Mouse (Mus musculus) ES-E14 (cell line): ENCODE measurements around the gene Smad9. TPM values are rescaled to one million over a fixed set of nuclear protein-coding genes. Genes with fewer than 3 reads are reported as not detected.

ENCODE experiments used
- DNase-seq: peaks from one replicate; pipeline ENCODE4 v3.0.0-alpha.2; 2013; ENCODE audit warnings: low read depth, low spot score
- H3K27ac ChIP-seq: 2 replicates; pipeline ENCODE4 v1.5.1; 2012; ENCODE audit warnings: low read depth, mild to moderate bottlenecking, low read length, moderate library complexity, mixed read lengths; ENCODE audit not compliant: poor library complexity, insufficient read depth, severe bottlenecking
- H3K36me3 ChIP-seq: 2 replicates; pipeline ENCODE4 v1.6.1; 2012; ENCODE audit warnings: mild to moderate bottlenecking, low read length, moderate library complexity, mixed read lengths; ENCODE audit not compliant: control insufficient read depth, poor library complexity, insufficient read depth, severe bottlenecking
- H3K4me1 ChIP-seq, 2 experiments: fragments of 150-350 bp in 1 of 2; sonication (generic) in 1 of 2; 2 replicates each; pipeline ENCODE4 v1.6.1; 2012; ENCODE audit warnings: low read length in 2 of 2, mild to moderate bottlenecking in 1 of 2, mixed read lengths in 1 of 2; ENCODE audit not compliant: control insufficient read depth in 2 of 2, insufficient read depth in 2 of 2, poor library complexity in 1 of 2
- H3K4me3 ChIP-seq, 2 experiments: fragments of 150-350 bp in 1 of 2; sonication (generic) in 1 of 2; 2 replicates each; pipeline ENCODE4 v1.5.1; 2012; ENCODE audit warnings: low read length in 2 of 2, low read depth in 1 of 2, mild to moderate bottlenecking in 1 of 2, mixed read lengths in 1 of 2; ENCODE audit not compliant: insufficient read depth in 1 of 2, poor library complexity in 1 of 2, severe bottlenecking in 1 of 2
- H3K9ac ChIP-seq: 2 replicates; pipeline ENCODE4 v1.6.1; 2012; ENCODE audit warnings: low read depth, mild to moderate bottlenecking, low read length, mixed read lengths; ENCODE audit not compliant: poor library complexity, insufficient read depth, severe bottlenecking
- H3K9me3 ChIP-seq: fragments of 150-350 bp; sonication (generic); 2 replicates; pipeline ENCODE4 v1.6.1; 2012; ENCODE audit warnings: low read depth, mild to moderate bottlenecking, low read length; ENCODE audit not compliant: control insufficient read depth, insufficient read depth
- CHD2 ChIP-seq: IDR thresholded peaks from 2 replicates; pipeline ENCODE4 v1.6.1; 2014; ENCODE audit warnings: mild to moderate bottlenecking, low read depth, low read length, inconsistent platforms
- HCFC1 ChIP-seq: IDR thresholded peaks from 2 replicates; pipeline ENCODE4 v1.6.1; 2012; ENCODE audit warnings: low read length, inconsistent platforms, borderline replicate concordance; ENCODE audit not compliant: insufficient read depth
- MAFK ChIP-seq: IDR thresholded peaks from 2 replicates; pipeline ENCODE4 v1.6.1; 2014; ENCODE audit warnings: mild to moderate bottlenecking, low read depth, low read length, inconsistent platforms; ENCODE audit not compliant: insufficient read depth
- ZC3H11A ChIP-seq: IDR thresholded peaks from 2 replicates; pipeline ENCODE4 v1.6.1; 2012; ENCODE audit warnings: low read depth, mild to moderate bottlenecking, inconsistent platforms, low read length, borderline replicate concordance
- ZNF384 ChIP-seq: IDR thresholded peaks from 2 replicates; pipeline ENCODE4 v1.6.1; 2012; ENCODE audit warnings: low read depth, low read length, inconsistent platforms
- in situ Hi-C, 2 experiments: fragments of 600-800 bp; cut with MboI; formaldehyde crosslinking; loops; one replicate each; pipeline ENCODE4 v1.15.1; 2025; ENCODE audit warnings: low sequenced_read_pairs in 2 of 2, inconsistent platforms in 1 of 2; ENCODE audit not compliant: unreplicated experiment in 2 of 2
- total RNA-seq: library from RNA; depleted of rRNA; stranded (reverse); fragments of 300-350 nt; gene quantifications from 2 replicates; pipeline ENCODE4 v1.2.3, GENCODE M21; 2012

Gene Smad9
- total RNA-seq, 1 experiment: 0.54 TPM

DNA sequence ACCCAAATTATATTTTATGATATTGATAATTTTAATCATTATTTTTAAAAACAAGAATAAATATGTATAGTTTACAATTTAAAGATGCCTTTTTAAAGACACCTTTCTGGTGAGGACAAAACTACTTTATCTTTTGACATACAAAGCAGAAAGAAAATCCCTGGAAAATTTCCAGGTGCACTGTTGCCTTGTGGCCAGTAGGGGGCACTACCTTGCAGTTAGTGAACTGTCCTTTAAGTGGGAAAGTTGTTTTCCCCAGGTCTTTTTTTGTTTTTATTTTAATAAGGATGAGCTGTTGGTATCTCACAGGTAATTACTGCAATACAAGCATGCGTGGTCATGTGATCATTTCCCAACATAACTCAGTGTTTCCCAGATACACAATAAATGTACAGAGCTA lies 40.4 kb downstream of the Smad9 start:
- Histone ChIP-seq H3K27ac (no peak overlapping the region), H3K4me3 (no peak overlapping the region), H3K36me3 (no peaks in the 10 kb centered on the region), H3K4me1 (peaks cover 0 to 5% of the 10 kb centered on the region in 2 experiments; a peak in 1 of 4 replicates), H3K9ac (no peak overlapping the region), H3K9me3 (no peaks in the 10 kb centered on the region)
- in situ Hi-C loops: no loop called here
- no peak for DNase-seq
- TF ChIP-seq ZNF384: no peak
- no peak for TF ChIP-seq MAFK
- TF ChIP-seq CHD2: no peak
- TF ChIP-seq HCFC1: no peak
- no peak for TF ChIP-seq ZC3H11A

DNA sequence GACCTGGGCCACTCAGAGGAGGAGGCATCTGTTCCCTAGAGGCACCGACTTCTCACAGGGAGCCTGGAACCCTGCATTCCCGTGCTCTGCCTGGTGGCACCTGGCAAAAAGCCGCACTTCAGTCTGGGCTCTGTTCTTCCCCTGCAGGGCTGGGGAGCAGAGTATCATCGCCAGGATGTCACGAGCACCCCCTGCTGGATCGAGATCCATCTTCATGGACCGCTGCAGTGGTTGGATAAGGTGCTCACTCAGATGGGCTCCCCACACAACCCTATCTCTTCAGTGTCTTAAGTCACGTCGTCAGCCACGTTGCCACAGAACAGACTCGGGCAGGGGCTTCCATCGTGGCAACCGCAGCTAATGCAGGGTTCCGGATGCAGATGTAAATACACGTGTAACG lies 41.8 kb downstream of the Smad9 start:
- TF ChIP-seq CHD2: no peak
- TF ChIP-seq ZNF384: no peak
- TF ChIP-seq MAFK: no peak
- TF ChIP-seq ZC3H11A: no peak
- TF ChIP-seq HCFC1: no peak
- no peaks in the 10 kb centered on the region for H3K9me3 ChIP-seq
- H3K9ac ChIP-seq: no peak overlapping the region
- H3K4me3 ChIP-seq: 0 out of 4 replicates have a peak overlapping the region, but pooled peaks of 1 of the 2 experiments have one; percentile 11
- in situ Hi-C loops: no loop called here
- H3K36me3 ChIP-seq: no peaks in the 10 kb centered on the region
- H3K4me1 ChIP-seq: peaks cover 0 to 5% of the 10 kb centered on the region in 2 experiments; a peak in 1 of 4 replicates
- H3K27ac ChIP-seq: no peak overlapping the region
- DNase-seq: peak; percentile 61

- Histone ChIP-seq H3K4me1 (0 out of 4 replicates have a peak, but pooled peaks cover 0 to 3% of the 10 kb centered on the region in 2 experiments), H3K27ac (no peak overlapping the region), H3K9ac (no peak overlapping the region), H3K9me3 (no peaks in the 10 kb centered on the region), H3K4me3 (no peak overlapping the region), H3K36me3 (peaks cover 3% of the 10 kb centered on the region; the same call in 1 of the 2 replicates)
- TF ChIP-seq ZC3H11A (no peak), HCFC1 (no peak), MAFK (no peak), ZNF384 (no peak), CHD2 (no peak)
- in situ Hi-C loops: loop anchor here in 1 of 2 experiments (25.0 kb wide), 1 partner anchor 259 kb away; the partner anchor contains the start of gene Ccna1
- no peak for DNase-seq
Measured at GRCm38 (mm10) chr3:54803713-54804112, 48.3 kb downstream of the Smad9 start.

DNA sequence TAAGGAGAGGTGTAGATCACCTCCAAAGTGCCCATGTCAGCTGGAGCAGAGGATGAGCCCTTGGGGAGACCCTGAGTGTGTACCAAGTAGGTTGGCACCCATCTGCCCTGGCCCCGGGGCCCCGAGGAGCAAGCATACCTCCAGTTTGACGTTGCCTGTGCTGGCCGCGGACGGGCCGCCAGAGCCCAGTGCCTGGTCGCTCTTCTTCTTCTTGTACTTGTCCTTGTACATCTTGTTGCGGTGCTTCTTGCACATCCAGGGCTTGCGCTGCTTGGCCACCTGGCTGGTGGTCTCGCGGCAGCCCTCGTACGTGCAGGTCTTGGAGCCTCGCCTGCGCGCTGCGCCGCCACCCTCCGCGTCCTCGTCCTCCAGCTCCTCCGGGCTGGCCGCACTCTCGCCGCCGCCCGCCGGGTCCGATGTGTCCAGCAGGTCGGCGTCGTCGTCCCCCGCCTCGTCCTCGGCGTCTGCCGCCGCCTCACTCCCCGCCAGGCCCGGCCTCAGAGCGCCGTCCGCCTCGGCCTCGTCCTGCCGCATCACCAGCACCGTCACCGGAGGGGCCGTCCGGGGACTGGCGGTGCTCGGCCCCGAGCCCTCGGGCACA lies 51.8 kb downstream of the Smad9 start:
- Histone ChIP-seq H3K27ac (no peak overlapping the region), H3K4me3 (peak overlapping the region; percentile 71 to 73), H3K36me3 (peaks cover 3% of the 10 kb centered on the region; the same call in 1 of the 2 replicates), H3K9ac (peak overlapping the region; percentile 80), H3K9me3 (no peaks in the 10 kb centered on the region), H3K4me1 (0 out of 4 replicates have a peak, but pooled peaks cover 0 to 3% of the 10 kb centered on the region in 2 experiments)
- in situ Hi-C loops: loop anchor here in 1 of 2 experiments (25.0 kb wide), 1 partner anchor 255 kb away; the partner anchor contains the start of gene Ccna1
- no peak for DNase-seq
- TF ChIP-seq CHD2 (no peak), ZC3H11A (no peak), HCFC1 (no peak), ZNF384 (no peak), MAFK (no peak)
